Mouse (Mus musculus) forebrain, embryonic 15.5 days (tissue): Measurements from ENCODE around the gene Slc4a8. TPM values are rescaled to one million over a fixed set of nuclear protein-coding genes. Genes with fewer than 3 reads are reported as not detected.

Experiments used
- ATAC-seq: fragments of 200-750 bp; cut with Nextera tagmentation; replicated peaks from 2 replicates; pipeline ENCODE4 v1.8.0; 2017; ENCODE audit warnings: mild to moderate bottlenecking, moderate TSS enrichment, moderate library complexity
- H3K27ac ChIP-seq: fragments of 300-500 bp; sonication (generic); replicated peaks from 2 replicates; pipeline ENCODE4 v1.5.1; 2015; ENCODE audit warnings: mild to moderate bottlenecking, inconsistent platforms
- H3K27me3 ChIP-seq: fragments of 300-500 bp; sonication (generic); 2 replicates; pipeline ENCODE4 v1.6.1; 2015; ENCODE audit warnings: inconsistent platforms
- H3K36me3 ChIP-seq: fragments of 300-500 bp; sonication (generic); 2 replicates; pipeline ENCODE4 v1.6.1; 2015; ENCODE audit warnings: mild to moderate bottlenecking, inconsistent platforms
- H3K4me1 ChIP-seq: fragments of 300-500 bp; sonication (generic); 2 replicates; pipeline ENCODE4 v1.6.1; 2015; ENCODE audit warnings: inconsistent platforms
- H3K4me2 ChIP-seq: fragments of 300-500 bp; sonication (generic); replicated peaks from 2 replicates; pipeline ENCODE4 v1.6.1; 2015; ENCODE audit warnings: mild to moderate bottlenecking, inconsistent platforms
- H3K4me3 ChIP-seq: fragments of 300-500 bp; sonication (generic); 2 replicates; pipeline ENCODE4 v1.5.1; 2015; ENCODE audit warnings: mild to moderate bottlenecking, inconsistent platforms
- H3K9ac ChIP-seq: fragments of 300-500 bp; sonication (generic); replicated peaks from 2 replicates; pipeline ENCODE4 v1.6.1; 2015; ENCODE audit warnings: mild to moderate bottlenecking, inconsistent platforms
- H3K9me3 ChIP-seq: fragments of 300-500 bp; sonication (generic); 2 replicates; pipeline ENCODE4 v1.6.1; 2016; ENCODE audit warnings: inconsistent platforms
- WGBS: fragments of 180-500 bp; shearing (Covaris S2); methylation state at CpG from one replicate; pipeline ENCODE4 v1.1.7; 2015; ENCODE audit warnings: mixed read lengths; 5-methylcytosine and 5-hydroxymethylcytosine counted together
- polyA plus RNA-seq: library from polyadenylated mRNA; unstranded; fragments of >200 nt; fragmentation: Nextera tagmentation; extraction: Ambion mirVana; gene quantifications from 2 replicates; pipeline ENCODE4 v1.2.1, GENCODE M21; 2015

Gene Slc4a8
- polyA plus RNA-seq, 1 experiment from 2014 or later = 22.8 TPM

DNA sequence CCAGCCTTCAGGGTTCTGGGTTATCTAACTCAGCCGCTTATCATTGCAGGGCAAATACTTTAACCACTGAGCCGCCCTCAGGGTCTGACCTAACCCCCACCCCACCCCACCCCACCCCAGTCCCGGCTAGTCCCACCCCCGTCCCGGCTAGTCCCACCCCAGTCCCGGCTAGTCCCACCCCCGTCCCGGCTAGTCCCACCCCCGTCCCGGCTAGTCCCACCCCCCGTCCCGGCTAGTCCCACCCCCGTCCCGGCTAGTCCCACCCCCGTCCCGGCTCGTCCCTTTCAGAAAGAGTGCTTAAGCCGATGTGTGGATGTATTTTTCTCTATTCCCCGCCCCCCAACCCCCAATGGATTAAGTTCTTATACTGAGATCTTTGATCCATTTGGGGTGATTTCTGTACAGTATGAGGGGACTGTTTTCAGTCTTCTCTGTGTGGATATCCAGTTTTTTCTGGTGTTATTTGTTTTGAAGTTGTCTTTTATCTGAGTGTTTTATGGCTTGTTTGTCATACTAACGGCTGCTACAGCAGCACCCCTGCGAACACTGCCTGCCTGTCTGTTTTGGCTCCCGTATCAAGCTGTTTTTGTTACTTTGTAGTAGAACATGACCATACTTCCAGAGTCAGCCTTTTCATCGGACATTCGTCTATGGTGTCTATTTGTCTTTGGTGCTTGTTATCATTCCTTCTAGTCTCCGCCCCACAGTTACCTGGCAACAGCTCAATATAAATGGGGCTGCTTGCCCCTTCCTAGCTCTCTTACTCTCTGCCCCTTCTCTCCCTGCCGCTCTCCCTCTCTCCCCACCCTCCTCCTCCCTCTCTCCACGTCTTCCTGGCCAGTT, 14.2 kb upstream of the Slc4a8 start:
- H3K4me1 ChIP-seq = peaks cover 12% of the 10 kb centered on the region
- peak overlapping the region; percentile 29 for H3K4me3 ChIP-seq
- peak overlapping the region; percentile 43 for H3K4me2 ChIP-seq
- 3% methylated on average over 22 of the region's 27 CpGs for WGBS
- ATAC-seq = no peak
- H3K9me3 ChIP-seq = no peaks in the 10 kb centered on the region
- 0 out of 2 replicates have a peak overlapping the region, but pooled peaks have one; percentile 4 for H3K27ac ChIP-seq
- no peaks in the 10 kb centered on the region for H3K36me3 ChIP-seq
- no peak overlapping the region for H3K9ac ChIP-seq
- H3K27me3 ChIP-seq = no peaks in the 10 kb centered on the region

DNA sequence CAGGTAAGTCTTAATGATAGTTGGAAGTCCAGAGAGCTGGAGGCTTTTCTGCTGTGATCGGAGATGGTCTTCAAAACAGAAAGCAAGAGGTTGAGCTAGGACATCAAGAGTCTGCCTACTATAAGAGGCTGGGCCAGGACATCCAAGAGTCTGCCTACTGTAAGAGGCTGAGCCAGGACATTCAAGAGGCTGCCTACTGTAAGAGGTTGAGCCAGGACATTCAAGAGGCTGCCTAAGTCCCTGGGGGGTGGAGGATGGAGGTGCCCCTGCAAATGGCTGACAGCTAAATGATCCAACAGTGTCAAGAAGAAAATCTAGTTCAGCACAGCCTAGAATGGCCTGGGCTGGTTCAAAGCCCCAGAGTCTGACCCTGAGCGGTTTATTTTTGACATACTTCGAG, 13.0 kb upstream of the Slc4a8 start:
- Histone ChIP-seq H3K9ac (no peak overlapping the region), H3K4me2 (no peak overlapping the region), H3K4me3 (no peak overlapping the region), H3K27ac (no peak overlapping the region), H3K27me3 (no peaks in the 10 kb centered on the region), H3K9me3 (no peaks in the 10 kb centered on the region), H3K4me1 (peaks cover 12% of the 10 kb centered on the region), H3K36me3 (no peaks in the 10 kb centered on the region)
- 94% methylated on average over 3 of the region's 3 CpGs for WGBS
- ATAC-seq = no peak

DNA sequence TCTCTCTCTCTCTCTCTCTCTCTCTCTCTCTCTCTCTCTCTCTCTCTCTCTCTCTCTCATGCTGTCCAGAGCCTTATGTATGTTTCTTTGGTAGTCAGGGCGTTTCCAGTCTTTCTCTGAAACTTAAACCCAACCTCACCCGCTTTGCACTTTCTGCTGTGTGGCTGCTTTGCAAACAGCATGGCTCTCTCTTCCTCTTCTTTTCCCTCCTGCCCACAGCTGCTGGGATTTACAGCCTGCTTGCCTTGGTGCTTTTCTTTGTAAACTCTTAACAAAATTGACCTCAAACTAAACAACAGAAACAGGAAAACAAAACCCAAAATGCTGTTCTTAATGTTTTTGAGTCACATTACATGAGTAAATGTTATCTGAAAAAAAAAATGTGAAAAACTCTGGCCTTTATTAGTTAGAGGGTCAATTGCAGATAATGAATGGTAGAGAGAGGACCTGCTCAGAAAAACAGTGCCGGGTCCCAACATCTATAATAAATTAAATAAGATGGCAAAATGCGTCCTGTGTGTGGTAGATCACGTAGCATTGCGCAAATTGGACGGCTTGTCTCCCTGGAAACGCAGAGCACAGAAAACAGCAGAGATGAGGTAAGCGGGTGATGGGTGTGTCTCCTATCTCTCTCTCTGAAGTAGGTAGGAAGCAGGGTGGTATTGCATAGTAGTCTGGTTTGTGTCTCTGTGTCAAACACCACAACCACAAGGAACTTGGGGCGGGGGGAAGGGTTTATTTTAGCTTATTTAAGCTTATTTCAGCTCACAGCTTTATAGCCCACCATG, 11.6 kb upstream of the Slc4a8 start:
- Histone ChIP-seq H3K4me2 (no peak overlapping the region), H3K36me3 (no peaks in the 10 kb centered on the region), H3K4me3 (no peak overlapping the region), H3K27me3 (no peaks in the 10 kb centered on the region), H3K9ac (no peak overlapping the region), H3K4me1 (peaks cover 16% of the 10 kb centered on the region), H3K27ac (no peak overlapping the region), H3K9me3 (no peaks in the 10 kb centered on the region)
- 76% methylated on average over 10 of the region's 10 CpGs for WGBS
- no peak for ATAC-seq

- Histone ChIP-seq H3K9me3 (no peaks in the 10 kb centered on the region), H3K36me3 (no peaks in the 10 kb centered on the region), H3K9ac (no peak overlapping the region), H3K4me2 (no peak overlapping the region), H3K27me3 (no peaks in the 10 kb centered on the region), H3K4me3 (no peak overlapping the region), H3K27ac (no peak overlapping the region), H3K4me1 (peaks cover 20% of the 10 kb centered on the region)
- no peak for ATAC-seq
- WGBS = 80% methylated on average over 2 of the region's 2 CpGs
These were observed 9.1 kb upstream of the Slc4a8 start for GRCm38 (mm10) chr15:100752439-100752838.

DNA sequence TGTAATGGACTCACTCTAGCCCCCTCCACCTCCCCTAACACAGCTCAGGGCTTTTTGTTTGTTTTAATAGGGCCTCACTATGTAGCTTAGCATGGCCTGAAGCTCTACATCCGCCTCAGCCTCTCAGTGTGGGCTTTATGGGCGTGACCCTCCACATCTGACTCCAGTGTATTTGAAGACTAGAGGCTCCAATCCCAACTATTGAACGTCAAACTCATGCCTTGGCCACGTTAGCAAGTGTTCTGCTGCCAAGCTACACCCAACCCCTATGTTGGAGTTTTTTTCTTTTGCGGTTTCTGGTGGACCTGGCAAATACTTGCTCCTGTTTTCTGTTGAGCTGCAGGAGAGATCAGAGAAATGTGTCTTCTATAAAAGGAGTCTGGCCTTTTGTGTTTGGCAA, 8.5 kb upstream of the Slc4a8 start:
- ATAC-seq = no peak
- Histone ChIP-seq H3K9ac (no peak overlapping the region), H3K9me3 (no peaks in the 10 kb centered on the region), H3K27me3 (no peaks in the 10 kb centered on the region), H3K4me2 (no peak overlapping the region), H3K4me1 (peaks cover 14% of the 10 kb centered on the region), H3K4me3 (no peak overlapping the region), H3K36me3 (no peaks in the 10 kb centered on the region), H3K27ac (no peak overlapping the region)
- 60% methylated on average over 5 of the region's 5 CpGs for WGBS

- no peaks in the 10 kb centered on the region for H3K36me3 ChIP-seq
- H3K9ac ChIP-seq = no peak overlapping the region
- H3K4me3 ChIP-seq = no peak overlapping the region
- no peak overlapping the region for H3K27ac ChIP-seq
- WGBS = 53% methylated on average over 7 of the region's 7 CpGs
- H3K9me3 ChIP-seq = no peaks in the 10 kb centered on the region
- no peak for ATAC-seq
- H3K27me3 ChIP-seq = no peaks in the 10 kb centered on the region
- H3K4me1 ChIP-seq = peaks cover 14% of the 10 kb centered on the region
- no peak overlapping the region for H3K4me2 ChIP-seq
These were observed 7.5 kb upstream of the Slc4a8 start for GRCm38 (mm10) chr15:100754041-100754440.

- Histone ChIP-seq H3K36me3 (no peaks in the 10 kb centered on the region), H3K4me2 (peak overlapping the region; percentile 42), H3K27me3 (no peaks in the 10 kb centered on the region), H3K9me3 (no peaks in the 10 kb centered on the region), H3K4me3 (peak overlapping the region; percentile 21), H3K4me1 (peaks cover 14% of the 10 kb centered on the region), H3K9ac (peak overlapping the region; percentile 38), H3K27ac (peak overlapping the region; percentile 62)
- WGBS = 9% methylated on average over 11 of the region's 11 CpGs
- ATAC-seq = 0 out of 2 replicates have a peak, but pooled peaks have one; percentile 12
These were observed 6.6 kb upstream of the Slc4a8 start for GRCm38 (mm10) chr15:100754805-100755497.

DNA sequence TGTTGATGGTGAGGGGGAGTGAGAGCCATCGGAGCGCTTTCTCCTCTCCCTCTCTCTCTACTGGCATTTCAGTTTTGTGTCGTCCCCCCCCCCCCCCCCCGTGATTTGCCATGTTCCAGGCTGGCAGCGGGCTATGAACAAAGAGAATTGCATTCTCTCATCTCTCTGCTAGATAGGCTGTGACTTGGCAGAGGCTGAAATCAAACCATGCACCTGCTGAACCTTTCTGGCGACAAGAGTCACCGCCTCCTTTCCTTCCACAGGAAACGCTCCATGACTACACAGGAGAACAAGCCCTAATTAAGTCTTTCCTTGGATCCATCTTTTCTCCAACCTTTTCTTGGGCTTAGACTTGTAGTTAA, 6.1 kb upstream of the Slc4a8 start:
- 24% methylated on average over 6 of the region's 8 CpGs for WGBS
- Histone ChIP-seq H3K27ac (peak overlapping the region; percentile 62), H3K27me3 (no peaks in the 10 kb centered on the region), H3K9me3 (no peaks in the 10 kb centered on the region), H3K4me2 (peak overlapping the region; percentile 42), H3K4me3 (peak overlapping the region; percentile 21), H3K36me3 (no peaks in the 10 kb centered on the region), H3K9ac (peak overlapping the region; percentile 38), H3K4me1 (peaks cover 14% of the 10 kb centered on the region)
- no peak for ATAC-seq

GRCm38 (mm10) chr15:100755881-100756624, 5.5 kb upstream of the Slc4a8 start:
- Histone ChIP-seq H3K4me2 (peak overlapping the region; percentile 42; the same call in 1 of the 2 replicates), H3K27me3 (no peaks in the 10 kb centered on the region), H3K9ac (no peak overlapping the region), H3K4me1 (peaks cover 20% of the 10 kb centered on the region), H3K36me3 (no peaks in the 10 kb centered on the region), H3K4me3 (no peak overlapping the region), H3K27ac (peak overlapping the region; percentile 62), H3K9me3 (no peaks in the 10 kb centered on the region)
- 40% methylated on average over 3 of the region's 3 CpGs for WGBS
- no peak for ATAC-seq

GRCm38 (mm10) chr15:100757527-100757978, 4.0 kb upstream of the Slc4a8 start:
- no peaks in the 10 kb centered on the region for H3K9me3 ChIP-seq
- no peaks in the 10 kb centered on the region for H3K36me3 ChIP-seq
- H3K9ac ChIP-seq = no peak overlapping the region
- H3K4me1 ChIP-seq = peaks cover 27% of the 10 kb centered on the region
- 2% methylated on average over 7 of the region's 7 CpGs for WGBS
- H3K4me2 ChIP-seq = no peak overlapping the region
- ATAC-seq = no peak
- no peak overlapping the region for H3K27ac ChIP-seq
- H3K4me3 ChIP-seq = no peak overlapping the region
- H3K27me3 ChIP-seq = no peaks in the 10 kb centered on the region

GRCm38 (mm10) chr15:100759286-100759685, 2.3 kb upstream of the Slc4a8 start:
- no peaks in the 10 kb centered on the region for H3K9me3 ChIP-seq
- H3K4me1 ChIP-seq = peaks cover 34% of the 10 kb centered on the region
- no peak overlapping the region for H3K4me2 ChIP-seq
- 89% methylated on average over 10 of the region's 10 CpGs for WGBS
- H3K27ac ChIP-seq = no peak overlapping the region
- H3K27me3 ChIP-seq = no peaks in the 10 kb centered on the region
- H3K9ac ChIP-seq = no peak overlapping the region
- H3K4me3 ChIP-seq = no peak overlapping the region
- no peaks in the 10 kb centered on the region for H3K36me3 ChIP-seq
- no peak for ATAC-seq
